Mouse (Mus musculus): ENCODE measurements at regions not wholly inside any gene's neighbourhood (a gene's known extent, or its start where the extent isn't known, plus 50 kb on each side); places are given as distances from the start of the nearest gene placed in this dataset.
A peak's percentile ranks its signal among the peaks of the same experiment; 100 is the strongest.
"Not testable (repeated sequence)": the region's sequence is repeated elsewhere in the genome, so short reads cannot be mapped to it uniquely, and the experiment has no call there.

- no peak for DNase-seq (ENCODE audit: low read depth)
Measured at GRCm38 (mm10) chr5:118459391-118459792, 101.1 kb upstream of the Med13l start.

- peak; percentile 50 for DNase-seq (ENCODE audit: low read depth)
Measured at GRCm38 (mm10) chr5:118461967-118462366, 98.5 kb upstream of the Med13l start.

- DNase-seq (ENCODE audit: low read depth), result peak; percentile 99
Measured at GRCm38 (mm10) chr5:118464931-118465801, 95.3 kb upstream of the Med13l start.

- peak; percentile 82 for DNase-seq (ENCODE audit: low read depth)
Measured at GRCm38 (mm10) chr5:118465991-118466750, 94.3 kb upstream of the Med13l start.

GRCm38 (mm10) chr5:118468739-118469138 lies 91.7 kb upstream of the Med13l start:
- no peak for DNase-seq (ENCODE audit: low read depth)

- peak; percentile 37 for DNase-seq (ENCODE audit: low read depth)
Measured at GRCm38 (mm10) chr5:118471569-118471968, 88.9 kb upstream of the Med13l start.

- DNase-seq (ENCODE audit: low read depth), result no peak
Measured at GRCm38 (mm10) chr5:118472291-118472690, 88.2 kb upstream of the Med13l start.

- DNase-seq (ENCODE audit: low read depth), result peak; percentile 43
Measured at GRCm38 (mm10) chr5:118473128-118473730, 87.2 kb upstream of the Med13l start.

GRCm38 (mm10) chr5:118476597-118476996 lies 83.9 kb upstream of the Med13l start:
- no peak for DNase-seq (ENCODE audit: low read depth)

- peak; percentile 32 for DNase-seq (ENCODE audit: low read depth)
Measured at GRCm38 (mm10) chr5:118477131-118478119, 83.1 kb upstream of the Med13l start.

- DNase-seq (ENCODE audit: low read depth), result peak; percentile 93
Measured at GRCm38 (mm10) chr5:118478120-118478768, 82.2 kb upstream of the Med13l start.

GRCm38 (mm10) chr5:118480000-118480399 lies 80.5 kb upstream of the Med13l start:
- peak; percentile 40 for DNase-seq (ENCODE audit: low read depth)

- no peak for DNase-seq (ENCODE audit: low read depth)
Measured at GRCm38 (mm10) chr5:118480965-118481793, 79.3 kb upstream of the Med13l start.

- DNase-seq (ENCODE audit: low read depth), result no peak
Measured at GRCm38 (mm10) chr5:118481794-118482049, 78.8 kb upstream of the Med13l start.

GRCm38 (mm10) chr5:118482598-118482997 lies 77.9 kb upstream of the Med13l start:
- DNase-seq (ENCODE audit: low read depth), result no peak

GRCm38 (mm10) chr5:118483001-118483400 lies 77.5 kb upstream of the Med13l start:
- no peak for DNase-seq (ENCODE audit: low read depth)

GRCm38 (mm10) chr5:118483532-118483931 lies 76.9 kb upstream of the Med13l start:
- DNase-seq (ENCODE audit: low read depth), result no peak

- no peak for DNase-seq (ENCODE audit: low read depth)
Measured at GRCm38 (mm10) chr5:118485191-118485590, 75.3 kb upstream of the Med13l start.

GRCm38 (mm10) chr5:118492522-118492921 lies 68.0 kb upstream of the Med13l start:
- DNase-seq (ENCODE audit: low read depth), result not testable (repeated sequence)
